Mouse (Mus musculus): ENCODE measurements around the gene Tmem92. TPM values are rescaled to one million over a fixed set of nuclear protein-coding genes. Genes with fewer than 3 reads are reported as not detected.
"Not testable (repeated sequence)": the region's sequence is repeated elsewhere in the genome, so short reads cannot be mapped to it uniquely, and the experiment has no call there.

The Tmem92 gene
- not detected in 2 replicates for polyA plus RNA-seq (2016; fragmentation: Nextera tagmentation; extraction: Ambion mirVana)

DNA sequence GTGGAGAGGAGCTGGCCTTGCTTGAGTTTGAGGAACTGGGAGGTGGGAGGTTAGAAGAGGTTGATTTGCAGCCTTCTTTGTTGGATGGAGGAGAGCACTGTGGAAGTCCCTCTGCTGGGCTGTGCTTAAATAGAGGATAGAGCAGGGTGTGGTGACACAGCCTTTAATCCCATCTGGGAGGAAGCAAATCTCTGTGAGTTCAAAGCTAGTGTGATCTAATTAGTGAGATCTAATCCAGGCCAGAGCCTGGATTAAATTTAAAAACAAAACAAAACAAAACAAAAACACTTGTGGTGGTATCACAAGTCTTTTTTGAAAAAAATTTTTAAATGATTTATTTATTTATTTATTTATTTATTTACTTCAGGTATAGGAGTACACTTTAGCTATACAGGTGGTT, at the start of gene Tmem92:
Gene Tmem92 (minus strand): TSS at position 101 of the 400 bp plus-strand sequence.
- H3K27me3 ChIP-seq (ENCODE audit: insufficient read depth, poor library complexity, severe bottlenecking), result no peaks in the 10 kb centered on the region
- H3K9me3 ChIP-seq, result no peaks in the 10 kb centered on the region
- H3K36me3 ChIP-seq, result no peaks in the 10 kb centered on the region
- 0 out of 2 replicates have a peak, but pooled peaks cover 2% of the 10 kb centered on the region for H3K4me1 ChIP-seq (replicated peaks)
- no peak for DNase-seq (ENCODE audit: low spot score)
- H3K4me3 ChIP-seq, result no peak within 1 kb of the TSS
- H3K27ac ChIP-seq, result no peak within 1 kb of the TSS

DNA sequence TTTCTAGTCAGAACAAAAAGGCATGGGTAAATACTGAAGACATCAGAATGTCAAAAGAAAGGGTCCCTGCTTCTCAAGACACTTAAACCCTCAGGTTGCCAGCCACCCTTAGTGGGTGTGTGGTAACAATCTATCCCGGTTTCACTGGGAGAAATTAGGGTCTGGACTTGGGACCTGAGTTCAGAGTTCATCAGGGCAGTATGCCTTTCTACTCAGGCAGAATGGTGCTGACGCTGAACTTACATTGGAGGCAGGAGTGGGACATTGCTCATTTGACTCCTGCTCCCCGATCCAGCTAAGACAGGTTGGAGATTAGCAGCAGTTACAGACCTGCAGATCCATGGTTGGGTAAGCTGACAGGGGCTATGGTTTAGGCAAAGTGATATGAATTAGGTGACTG, 46.5 kb upstream of the Tmem92 start:
- Histone ChIP-seq H3K27me3 (ENCODE audit: insufficient read depth, poor library complexity, severe bottlenecking) (no peaks in the 10 kb centered on the region), H3K27ac (no peak overlapping the region), H3K4me1 (replicated peaks) (no peaks in the 10 kb centered on the region), H3K9me3 (no peaks in the 10 kb centered on the region), H3K4me3 (no peak overlapping the region), H3K36me3 (no peaks in the 10 kb centered on the region)
- DNase-seq (ENCODE audit: low spot score), result no peak
- WGBS, result 76% methylated on average over 3 of the region's 3 CpGs

DNA sequence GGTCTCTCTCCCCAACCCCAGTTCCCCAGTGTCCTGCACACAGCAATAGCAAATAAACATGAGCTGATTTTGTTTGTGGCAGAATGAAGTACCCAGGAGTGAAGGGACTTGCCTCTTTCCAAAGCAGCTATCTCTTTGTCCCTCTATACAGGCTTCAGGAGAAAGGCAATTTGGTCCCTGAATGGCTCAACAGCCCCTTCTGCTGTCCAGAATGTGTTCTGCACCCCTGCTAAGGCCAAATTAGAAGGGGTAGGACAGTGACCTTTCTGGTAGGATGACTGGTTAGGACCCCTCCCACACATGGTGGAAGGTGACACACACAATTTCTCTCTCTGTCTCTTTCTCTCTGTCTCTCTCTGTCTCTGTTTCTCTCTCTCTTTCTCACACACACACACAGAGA, 36.9 kb upstream of the Tmem92 start:
- not testable (repeated sequence) for H3K27ac ChIP-seq
- DNase-seq (ENCODE audit: low spot score), result peak; percentile 5

DNA sequence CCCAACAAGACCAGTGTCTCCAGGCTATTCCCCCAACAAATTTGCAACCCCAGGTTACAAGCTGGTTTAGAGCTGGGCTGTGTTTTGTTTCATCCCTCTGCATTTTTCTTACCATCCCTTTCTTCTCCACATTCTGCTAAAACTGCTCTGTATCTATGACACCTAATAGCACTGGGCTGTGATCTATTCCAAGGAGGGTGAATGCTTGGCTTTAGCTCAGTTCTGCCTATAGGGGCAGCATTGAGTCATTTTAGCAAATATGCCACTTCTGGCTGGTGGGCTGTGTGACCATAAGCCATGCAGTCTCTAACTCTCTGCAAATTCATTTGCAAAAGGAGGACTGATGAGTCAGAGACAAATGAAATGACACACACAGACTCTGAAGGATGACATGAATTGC, 36.4 kb upstream of the Tmem92 start:
- not testable (repeated sequence) for H3K27ac ChIP-seq; H3K27me3 ChIP-seq (ENCODE audit: insufficient read depth, poor library complexity, severe bottlenecking); H3K4me3 ChIP-seq; H3K36me3 ChIP-seq; H3K9me3 ChIP-seq; DNase-seq (ENCODE audit: low spot score); H3K4me1 ChIP-seq (replicated peaks)

More for the DNA sequence above, 36.9 kb upstream of the Tmem92 start:
- H3K9me3 ChIP-seq; H3K4me3 ChIP-seq; H3K36me3 ChIP-seq; H3K27me3 ChIP-seq (ENCODE audit: insufficient read depth, poor library complexity, severe bottlenecking); H3K4me1 ChIP-seq (replicated peaks): not testable (repeated sequence)

DNA sequence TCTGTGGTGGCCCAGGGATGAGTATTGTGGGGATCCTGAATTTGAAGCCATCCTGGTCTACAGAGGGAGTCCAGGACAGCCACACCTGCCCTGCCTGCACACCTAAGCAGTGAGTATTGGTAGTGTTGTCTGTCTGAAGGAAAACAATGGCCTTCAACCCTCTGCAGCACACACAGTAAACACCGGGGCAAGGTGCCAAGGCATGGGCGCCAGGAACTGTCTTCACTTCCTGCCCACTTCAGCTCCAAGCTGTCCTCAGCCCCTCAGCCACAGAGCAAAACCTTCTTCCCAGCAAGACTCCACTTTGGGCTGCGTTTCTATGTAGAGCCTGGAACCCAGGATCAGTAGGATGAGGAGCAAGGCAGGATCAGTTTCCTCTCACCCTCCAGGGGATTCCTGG, 29.0 kb upstream of the Tmem92 start:
- WGBS, result 72% methylated on average over 3 of the region's 3 CpGs

DNA sequence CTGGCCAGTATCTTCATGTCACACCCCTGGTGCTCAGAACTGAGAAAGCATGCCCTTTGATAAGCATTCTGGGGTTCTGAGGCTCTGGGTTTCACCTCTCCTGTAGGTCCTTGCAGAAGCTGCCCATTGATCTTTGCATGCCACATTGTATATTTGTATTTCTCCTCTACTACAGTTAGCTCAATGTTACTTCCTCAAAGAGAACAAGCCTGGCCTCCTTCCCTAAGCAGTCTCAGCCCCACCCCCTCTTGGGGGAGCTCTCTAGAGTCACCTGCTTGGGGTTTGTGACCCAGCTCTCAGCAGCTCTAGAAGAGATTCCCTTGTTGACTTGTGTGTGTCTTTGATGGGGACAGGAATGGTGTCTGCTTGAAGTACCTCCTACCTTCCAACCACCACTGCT, 9.2 kb upstream of the Tmem92 start:
- no peak for DNase-seq (ENCODE audit: low spot score)
- H3K27me3 ChIP-seq (ENCODE audit: insufficient read depth, poor library complexity, severe bottlenecking), result no peaks in the 10 kb centered on the region
- 0 out of 2 replicates have a peak, but pooled peaks cover 4% of the 10 kb centered on the region for H3K4me1 ChIP-seq (replicated peaks)
- no peaks in the 10 kb centered on the region for H3K36me3 ChIP-seq
- no peak overlapping the region for H3K4me3 ChIP-seq
- no peak overlapping the region for H3K27ac ChIP-seq
- no peaks in the 10 kb centered on the region for H3K9me3 ChIP-seq

More for the DNA sequence above, 29.0 kb upstream of the Tmem92 start:
- H3K27me3 ChIP-seq (ENCODE audit: insufficient read depth, poor library complexity, severe bottlenecking); H3K36me3 ChIP-seq; H3K4me1 ChIP-seq (replicated peaks); H3K27ac ChIP-seq; DNase-seq (ENCODE audit: low spot score); H3K9me3 ChIP-seq; H3K4me3 ChIP-seq: not testable (repeated sequence)

DNA sequence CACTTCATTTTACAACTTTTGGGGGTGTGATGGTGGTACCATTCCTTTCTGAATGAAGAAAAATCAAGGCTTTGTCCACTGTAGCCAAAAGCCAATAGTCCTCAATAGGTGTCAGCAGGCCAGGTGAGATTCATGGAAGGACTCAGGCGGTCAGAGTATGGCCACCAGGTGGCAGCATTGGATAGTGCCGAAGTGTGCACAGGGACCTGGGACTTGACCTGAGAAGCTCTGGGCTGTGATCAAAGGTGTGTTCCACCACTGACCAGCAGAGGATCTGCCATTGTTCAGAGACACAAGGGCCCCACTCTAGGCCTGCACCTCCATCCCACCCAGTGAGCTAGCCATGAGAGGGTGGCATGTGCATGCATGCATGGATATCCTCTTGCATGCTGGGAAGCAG, 2.7 kb upstream of the Tmem92 start:
- no peaks in the 10 kb centered on the region for H3K27me3 ChIP-seq (ENCODE audit: insufficient read depth, poor library complexity, severe bottlenecking)
- 9% methylated on average over 2 of the region's 2 CpGs for WGBS
- H3K9me3 ChIP-seq, result no peaks in the 10 kb centered on the region
- peak; percentile 55 for DNase-seq (ENCODE audit: low spot score)
- H3K4me3 ChIP-seq, result no peak overlapping the region
- 0 out of 2 replicates have a peak, but pooled peaks cover 6% of the 10 kb centered on the region for H3K4me1 ChIP-seq (replicated peaks)
- H3K36me3 ChIP-seq, result no peaks in the 10 kb centered on the region
- H3K27ac ChIP-seq, result no peak overlapping the region

DNA sequence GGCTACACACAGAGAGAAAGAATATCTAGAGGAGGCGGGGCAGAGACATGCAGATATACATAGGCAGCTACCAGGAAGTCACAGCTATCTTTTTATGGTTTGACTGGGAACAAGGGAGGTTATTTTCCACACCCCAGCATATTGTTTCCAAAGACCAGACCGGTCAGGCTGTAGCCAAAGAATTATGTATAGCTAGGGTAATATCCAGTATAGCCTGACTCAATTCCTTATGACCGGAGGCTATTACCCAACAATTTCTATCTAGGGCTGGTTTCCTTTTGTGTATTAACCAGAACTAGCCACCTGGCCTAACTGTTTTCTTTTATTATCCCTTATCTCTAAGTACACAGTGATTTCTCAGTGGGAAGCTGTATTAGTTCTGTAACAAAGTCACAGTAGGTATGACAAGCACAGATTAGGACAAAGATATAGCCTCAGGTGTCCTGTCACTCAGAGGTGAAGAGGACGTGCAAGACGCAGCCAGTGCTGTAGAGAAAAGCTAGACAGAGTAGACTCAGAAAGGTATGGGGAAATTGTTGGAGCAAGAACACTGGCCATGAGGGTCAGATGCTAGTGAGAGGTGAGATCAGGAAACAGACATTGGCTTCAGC, 7.5 kb downstream of the Tmem92 start:
- Histone ChIP-seq H3K9me3 (no peaks in the 10 kb centered on the region), H3K4me1 (replicated peaks) (no peaks in the 10 kb centered on the region), H3K4me3 (no peak overlapping the region), H3K27me3 (ENCODE audit: insufficient read depth, poor library complexity, severe bottlenecking) (no peaks in the 10 kb centered on the region), H3K36me3 (no peaks in the 10 kb centered on the region), H3K27ac (no peak overlapping the region)
- no peak for DNase-seq (ENCODE audit: low spot score)
- 88% methylated on average over 5 of the region's 5 CpGs for whole genome bisulfite sequencing

DNA sequence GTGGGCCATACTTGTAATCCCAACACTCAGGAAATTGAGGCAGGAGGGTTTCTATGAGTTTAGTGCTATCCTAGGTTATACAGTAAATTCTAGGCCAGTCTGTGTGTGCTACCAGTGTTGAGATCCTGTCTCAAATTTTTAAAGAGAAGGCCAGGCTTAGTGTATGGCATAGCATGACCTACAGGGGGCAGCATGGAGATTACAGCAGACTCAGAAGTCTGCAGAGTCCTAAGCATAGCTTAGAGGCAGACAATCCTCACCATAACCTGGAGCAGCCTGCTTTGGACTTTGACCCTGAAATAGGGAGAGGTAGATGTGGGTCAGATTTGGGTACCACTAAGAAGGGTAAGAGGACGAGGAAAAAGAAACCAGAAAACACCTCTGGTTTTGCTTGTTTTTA, 8.7 kb downstream of the Tmem92 start:
- Histone ChIP-seq H3K4me1 (replicated peaks) (no peaks in the 10 kb centered on the region), H3K27ac (no peak overlapping the region), H3K4me3 (no peak overlapping the region), H3K27me3 (ENCODE audit: insufficient read depth, poor library complexity, severe bottlenecking) (no peaks in the 10 kb centered on the region), H3K36me3 (no peaks in the 10 kb centered on the region), H3K9me3 (no peaks in the 10 kb centered on the region)
- WGBS, result 81% methylated on average over 1 of the region's 1 CpGs
- DNase-seq (ENCODE audit: low spot score), result no peak

DNA sequence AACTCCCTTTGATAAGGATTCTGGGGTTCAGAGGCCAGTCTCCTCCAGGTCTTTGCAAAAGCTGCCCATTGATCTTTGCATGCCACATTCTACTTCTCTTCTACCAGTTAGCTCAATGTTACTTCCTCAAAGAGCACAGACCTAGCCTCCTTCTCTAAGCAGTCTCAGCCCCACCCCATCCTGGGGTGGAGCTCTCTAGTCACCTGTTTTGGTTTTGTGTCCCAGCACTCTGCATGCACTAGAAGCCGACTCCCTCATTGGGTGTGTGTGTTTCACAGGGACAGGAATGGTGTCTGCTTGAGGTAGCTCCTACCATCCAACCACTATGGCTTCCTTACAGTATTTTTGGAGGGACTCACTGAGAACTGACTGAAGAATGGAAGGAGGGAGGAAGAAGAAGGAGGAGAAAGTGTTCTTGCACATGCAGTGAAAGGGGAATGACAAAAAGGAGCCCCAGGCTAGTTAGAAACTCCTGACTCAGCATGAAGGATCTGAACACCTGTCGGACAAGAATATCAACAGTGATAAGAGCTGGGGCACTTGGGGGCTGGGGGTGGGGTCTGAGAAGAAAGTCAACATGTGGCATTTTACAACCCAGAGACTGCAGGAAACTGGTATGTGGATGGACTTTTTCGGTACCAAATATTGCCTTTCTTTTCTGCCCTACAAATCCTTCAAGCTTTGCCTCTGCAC, 10.0 kb downstream of the Tmem92 start:
- H3K27ac ChIP-seq, result no peak overlapping the region
- no peaks in the 10 kb centered on the region for H3K36me3 ChIP-seq
- H3K4me3 ChIP-seq, result no peak overlapping the region
- no peaks in the 10 kb centered on the region for H3K27me3 ChIP-seq (ENCODE audit: insufficient read depth, poor library complexity, severe bottlenecking)
- no peak for DNase-seq (ENCODE audit: low spot score)
- 86% methylated on average over 3 of the region's 3 CpGs for WGBS
- no peaks in the 10 kb centered on the region for H3K9me3 ChIP-seq
- no peaks in the 10 kb centered on the region for H3K4me1 ChIP-seq (replicated peaks)

DNA sequence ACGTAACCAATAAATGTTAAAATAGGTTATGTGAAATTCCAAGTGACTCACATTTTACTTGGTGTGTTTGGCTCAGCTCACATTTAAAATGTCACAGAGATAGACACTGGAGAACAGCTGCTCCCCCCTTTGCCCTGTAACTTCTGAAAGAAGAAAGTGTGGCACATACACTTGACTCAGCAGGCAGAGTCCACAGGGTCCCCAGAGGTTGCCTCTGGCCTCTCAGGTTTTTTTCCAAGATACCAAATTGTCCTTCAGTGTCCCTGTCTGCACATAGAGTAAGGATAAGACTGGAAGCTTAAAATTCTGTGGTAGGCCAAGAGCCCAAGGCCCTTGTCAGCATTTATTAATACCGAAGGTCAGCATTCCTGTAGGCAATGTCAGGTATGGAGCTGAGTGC, 15.3 kb downstream of the Tmem92 start:
- no peaks in the 10 kb centered on the region for H3K4me1 ChIP-seq (replicated peaks)
- no peak for DNase-seq (ENCODE audit: low spot score)
- WGBS, result 93% methylated on average over 2 of the region's 2 CpGs
- H3K4me3 ChIP-seq, result no peak overlapping the region
- H3K27ac ChIP-seq, result no peak overlapping the region
- H3K27me3 ChIP-seq (ENCODE audit: insufficient read depth, poor library complexity, severe bottlenecking), result no peaks in the 10 kb centered on the region
- no peaks in the 10 kb centered on the region for H3K36me3 ChIP-seq
- H3K9me3 ChIP-seq, result no peaks in the 10 kb centered on the region

DNA sequence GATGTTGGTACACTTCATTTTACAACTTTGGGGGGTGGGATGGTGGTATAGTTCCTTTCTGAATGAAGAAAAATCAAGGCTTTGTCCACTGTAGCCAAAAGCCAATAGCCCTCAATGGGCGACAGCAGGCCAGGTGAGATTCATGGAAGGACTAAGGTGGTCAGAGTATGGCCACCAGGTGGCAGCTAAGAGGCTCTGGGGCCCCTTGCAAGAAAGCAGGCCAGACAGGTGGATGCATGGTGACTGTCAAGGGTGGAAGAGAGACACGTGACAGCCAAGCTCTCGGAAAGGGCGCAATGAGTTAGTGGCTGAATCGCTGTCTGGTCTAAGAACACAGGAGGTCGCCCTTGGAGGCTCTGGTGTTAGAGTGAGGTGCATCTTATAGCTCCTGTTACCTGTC, 19.7 kb downstream of the Tmem92 start:
- DNase-seq (ENCODE audit: low spot score), result no peak
- WGBS, result 38% methylated on average over 6 of the region's 6 CpGs
- H3K36me3 ChIP-seq, result no peaks in the 10 kb centered on the region
- no peaks in the 10 kb centered on the region for H3K27me3 ChIP-seq (ENCODE audit: insufficient read depth, poor library complexity, severe bottlenecking)
- no peaks in the 10 kb centered on the region for H3K4me1 ChIP-seq (replicated peaks)
- H3K9me3 ChIP-seq, result no peaks in the 10 kb centered on the region
- H3K27ac ChIP-seq, result no peak overlapping the region
- no peak overlapping the region for H3K4me3 ChIP-seq

DNA sequence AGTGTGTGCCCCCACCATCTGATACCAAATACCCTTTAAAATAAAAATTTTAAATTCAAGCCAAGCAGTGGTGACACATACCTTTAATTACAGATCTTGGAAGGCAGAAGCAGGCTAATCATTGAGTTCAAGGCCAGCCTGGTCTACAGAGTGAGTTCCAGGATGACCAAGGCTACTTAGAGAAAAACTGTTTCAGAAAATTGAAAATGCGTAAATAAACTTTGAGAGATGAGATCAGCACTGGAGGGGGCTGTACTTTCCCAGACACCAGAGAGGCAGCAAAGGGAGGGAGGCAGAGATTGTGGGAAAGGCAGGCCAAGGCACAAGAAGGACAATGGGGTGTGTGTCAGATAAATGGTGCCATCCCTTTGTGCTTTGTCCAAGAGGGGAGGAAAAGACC, 20.2 kb downstream of the Tmem92 start:
- Histone ChIP-seq H3K4me1 (replicated peaks) (no peaks in the 10 kb centered on the region), H3K27ac (no peak overlapping the region), H3K36me3 (no peaks in the 10 kb centered on the region), H3K4me3 (no peak overlapping the region), H3K9me3 (no peaks in the 10 kb centered on the region), H3K27me3 (ENCODE audit: insufficient read depth, poor library complexity, severe bottlenecking) (no peaks in the 10 kb centered on the region)
- 92% methylated on average over 1 of the region's 1 CpGs for WGBS
- DNase-seq (ENCODE audit: low spot score), result no peak

DNA sequence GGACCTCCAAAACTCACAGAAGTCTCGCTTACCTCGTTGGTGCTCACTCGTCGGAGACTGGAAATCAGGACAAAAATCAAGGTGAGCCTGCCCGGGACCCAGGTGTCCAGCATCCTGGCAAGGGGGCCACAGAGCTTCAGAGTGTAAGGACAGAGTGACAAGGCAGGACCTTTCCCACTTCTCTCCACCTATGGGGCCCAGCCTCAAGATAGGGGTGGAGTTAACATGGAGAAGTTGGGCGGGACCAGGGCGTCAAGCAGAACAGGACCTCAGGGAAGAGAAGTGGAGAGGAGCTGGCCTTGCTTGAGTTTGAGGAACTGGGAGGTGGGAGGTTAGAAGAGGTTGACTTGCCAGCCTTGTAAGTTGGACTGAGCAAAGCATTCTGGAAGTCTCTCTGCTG, 21.7 kb downstream of the Tmem92 start:
- no peaks in the 10 kb centered on the region for H3K4me1 ChIP-seq (replicated peaks)
- H3K27ac ChIP-seq, result no peak overlapping the region
- H3K9me3 ChIP-seq, result no peaks in the 10 kb centered on the region
- WGBS, result 83% methylated on average over 7 of the region's 7 CpGs
- DNase-seq (ENCODE audit: low spot score), result no peak
- H3K4me3 ChIP-seq, result no peak overlapping the region
- no peaks in the 10 kb centered on the region for H3K36me3 ChIP-seq
- no peaks in the 10 kb centered on the region for H3K27me3 ChIP-seq (ENCODE audit: insufficient read depth, poor library complexity, severe bottlenecking)
